Mouse (Mus musculus) right cerebral cortex, postnatal 36 days (tissue): ENCODE data around the gene Dnajb11.

Experiments used
- DNase-seq, 2 experiments: peaks; one replicate each; pipeline ENCODE4 v3.0.0; 2022; ENCODE audit warnings: low spot score in 2 of 2, mixed read lengths in 1 of 2

Dnajb11 gene

DNA sequence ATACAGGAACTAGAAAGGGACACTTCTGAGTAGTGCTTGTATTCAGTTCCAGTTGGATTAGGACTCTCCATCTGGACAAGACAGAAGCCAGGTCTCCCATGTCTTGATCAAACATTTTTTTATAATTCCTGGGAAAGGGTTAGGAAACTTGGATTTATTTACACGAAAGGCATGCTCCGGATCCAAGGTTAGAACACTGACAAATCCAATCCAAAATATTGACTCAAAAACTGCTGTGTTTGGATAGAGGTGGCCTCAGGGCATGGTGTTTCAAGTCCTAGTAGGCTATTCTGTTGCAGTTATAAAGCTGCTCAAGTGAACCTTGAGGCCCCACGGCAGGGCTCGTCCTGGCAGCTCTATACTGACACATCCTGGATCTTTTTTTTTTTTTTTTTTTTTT lies 64.8 kb downstream of the Dnajb11 start:
- DNase-seq, result no peak
